Mouse (Mus musculus) CD4-positive naive resting alpha-beta T cell, adult 57 days (primary cell): Measurements from ENCODE around the gene Vmn2r67. TPM values are rescaled to one million over a fixed set of nuclear protein-coding genes. Genes with fewer than 3 reads are reported as not detected.

ENCODE experiments used
- total RNA-seq: library from RNA; stranded (reverse); gene quantifications from one replicate; pipeline ENCODE4 v1.2.4, GENCODE M21; 2023

The Vmn2r67 gene
- total RNA-seq: not detected

GRCm38 (mm10) chr7:85155898-85156297 is at the start of gene Vmn2r67:
TSS of gene Vmn2r67 (minus strand) at chr7:85155998.

Other genes with a start within 250 kb of the Vmn2r67 start
- not detected for gene Vmn2r65, start 191.9 kb downstream of the Vmn2r67 start, total RNA-seq
- not detected for gene Vmn2r66, start 143.7 kb downstream of the Vmn2r67 start, total RNA-seq
- not detected for gene Vmn2r68, start 81.8 kb upstream of the Vmn2r67 start, total RNA-seq